Mouse (Mus musculus) heart, adult 2 months (tissue): ENCODE measurements around the gene Gm20388.

Experiments used
- CTCF ChIP-seq: fragments of 200-600 bp; IDR thresholded peaks from 2 replicates; pipeline ENCODE4 v1.8.1; 2022; ENCODE audit warnings: antibody characterized with exemption, mild to moderate bottlenecking, moderate library complexity
- EP300 ChIP-seq: fragments of 200-500 bp; IDR thresholded peaks from 2 replicates; pipeline ENCODE4 v1.6.1; 2011; ENCODE audit warnings: low read depth, low read length, control low read depth; ENCODE audit not compliant: insufficient read depth
- POLR2A ChIP-seq: fragments of 200-500 bp; IDR thresholded peaks from 2 replicates; pipeline ENCODE4 v1.6.1; 2011; ENCODE audit warnings: mild to moderate bottlenecking, low read depth, low read length, control low read depth; ENCODE audit not compliant: insufficient read depth

DNA sequence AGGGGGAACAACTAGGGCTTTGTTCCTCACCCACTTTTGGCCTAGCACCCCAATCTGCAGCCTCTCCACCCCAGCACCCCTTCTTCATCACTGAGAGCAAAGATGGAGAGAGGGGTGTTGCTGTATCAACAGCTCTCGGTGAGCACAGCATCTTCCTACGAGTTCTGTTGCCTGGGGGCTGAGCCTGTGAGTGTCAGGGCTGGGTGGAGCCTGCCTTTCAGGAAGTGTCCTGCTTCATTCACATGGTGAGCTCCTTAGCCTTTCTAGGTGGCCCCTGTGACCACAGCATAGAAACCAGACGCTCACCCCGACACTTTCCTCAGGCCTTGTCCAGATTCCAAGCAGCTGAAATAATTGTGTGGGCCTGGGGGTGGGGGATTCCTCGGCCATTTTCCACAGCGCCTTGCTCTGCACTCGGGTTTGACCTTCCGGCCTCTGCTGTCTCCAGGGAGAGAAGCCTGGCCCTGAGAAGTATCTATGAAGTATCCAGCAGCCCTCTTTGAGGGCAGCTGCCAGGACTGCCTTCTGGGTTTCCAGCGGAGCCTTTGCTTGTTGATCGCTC, 2244.5 kb downstream of the Gm20388 start:
- TF ChIP-seq CTCF (no peak), POLR2A (no peak), EP300 (no peak)
